Mouse (Mus musculus) testis, postnatal 10 days (tissue): ENCODE measurements around the gene Rassf10.
A peak's percentile ranks its signal among the peaks of the same experiment; 100 is the strongest.
"Not testable (repeated sequence)": the region's sequence is repeated elsewhere in the genome, so short reads cannot be mapped to it uniquely, and the experiment has no call there.

Experiments
- DNase-seq: peaks from one replicate; pipeline ENCODE4 v3.0.0; 2021; ENCODE audit warnings: low spot score

Gene Rassf10

GRCm38 (mm10) chr7:112953777-112954291, at the start of gene Rassf10:
Rassf10 (plus strand) TSS chr7:112953962.
- DNase-seq, result peak; percentile 80

GRCm38 (mm10) chr7:112906848-112907247, 46.9 kb upstream of the Rassf10 start:
- DNase-seq, result no peak

- DNase-seq, result no peak
These were observed 46.3 kb upstream of the Rassf10 start for GRCm38 (mm10) chr7:112907468-112907867.

- no peak for DNase-seq
These were observed 44.6 kb upstream of the Rassf10 start for GRCm38 (mm10) chr7:112909164-112909563.

GRCm38 (mm10) chr7:112912969-112913368, 40.8 kb upstream of the Rassf10 start:
- DNase-seq, result no peak

GRCm38 (mm10) chr7:112915571-112915970, 38.2 kb upstream of the Rassf10 start:
- DNase-seq, result no peak

- no peak for DNase-seq
These were observed 36.0 kb upstream of the Rassf10 start for GRCm38 (mm10) chr7:112917613-112918278.

GRCm38 (mm10) chr7:112918279-112918991, 35.3 kb upstream of the Rassf10 start:
- DNase-seq, result peak; percentile 55

- DNase-seq, result peak; percentile 67
These were observed 33.9 kb upstream of the Rassf10 start for GRCm38 (mm10) chr7:112919845-112920244.

- DNase-seq, result no peak
These were observed 31.0 kb upstream of the Rassf10 start for GRCm38 (mm10) chr7:112922801-112923200.

- DNase-seq, result no peak
These were observed 30.1 kb upstream of the Rassf10 start for GRCm38 (mm10) chr7:112923712-112924111.

GRCm38 (mm10) chr7:112930669-112931068, 23.1 kb upstream of the Rassf10 start:
- no peak for DNase-seq

GRCm38 (mm10) chr7:112935876-112936275, 17.9 kb upstream of the Rassf10 start:
- DNase-seq, result not testable (repeated sequence)

GRCm38 (mm10) chr7:112937089-112937488, 16.7 kb upstream of the Rassf10 start:
- DNase-seq, result no peak

- DNase-seq, result no peak
These were observed 14.8 kb upstream of the Rassf10 start for GRCm38 (mm10) chr7:112938959-112939358.

- no peak for DNase-seq
These were observed 11.2 kb upstream of the Rassf10 start for GRCm38 (mm10) chr7:112942567-112942966.

- DNase-seq, result no peak
These were observed 10.7 kb upstream of the Rassf10 start for GRCm38 (mm10) chr7:112943056-112943455.

GRCm38 (mm10) chr7:112946706-112947105, 7.1 kb upstream of the Rassf10 start:
- no peak for DNase-seq

- DNase-seq, result peak; percentile 60
These were observed 765 bp downstream of the Rassf10 start for GRCm38 (mm10) chr7:112954351-112955102.

- no peak for DNase-seq
These were observed 1.5 kb downstream of the Rassf10 start for GRCm38 (mm10) chr7:112955103-112955827.

GRCm38 (mm10) chr7:112955955-112956354, 2.2 kb downstream of the Rassf10 start:
- DNase-seq, result no peak

- DNase-seq, result no peak
These were observed 3.2 kb downstream of the Rassf10 start for GRCm38 (mm10) chr7:112956961-112957360.
